Mouse (Mus musculus): ENCODE data around the gene Pikfyve.

DNA sequence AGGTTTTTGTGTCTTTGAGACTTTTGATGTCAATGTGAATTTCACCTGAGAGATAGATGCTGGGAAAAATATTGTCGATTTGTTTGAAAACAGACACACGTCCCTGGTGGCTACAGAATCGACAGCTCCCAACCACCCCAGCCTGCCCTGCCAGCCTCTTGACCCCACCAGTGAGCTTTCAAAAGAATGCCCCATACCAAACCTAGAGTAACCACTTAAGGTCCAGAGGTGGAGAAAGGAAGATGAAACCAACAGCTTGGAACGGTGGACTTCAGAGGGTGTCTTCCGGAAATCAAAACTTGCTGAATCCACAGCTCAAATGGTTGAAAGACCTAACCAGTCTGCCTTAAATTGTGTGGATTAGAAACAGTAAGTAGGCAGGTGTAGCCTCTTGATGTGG is 39.2 kb upstream of the Pikfyve start:
- no peak for TF ChIP-seq CTCF (IDR thresholded peaks at IDR 0.05; ENCODE audit: extremely low read depth, insufficient read depth, insufficient read length, insufficient replicate concordance)
- no peak for TF ChIP-seq POLR2A (IDR thresholded peaks at IDR 0.05; ENCODE audit: low read depth, low read length)
